Mouse (Mus musculus) left cerebral cortex, postnatal 25 days (tissue): ENCODE data around the gene Loxl3. TPM values are rescaled to one million over a fixed set of nuclear protein-coding genes. Genes with fewer than 3 reads are reported as not detected.

Source experiments
- DNase-seq, 2 experiments: peaks; one replicate each; pipeline ENCODE4 v3.0.0; 2022; ENCODE audit warnings: low spot score in 2 of 2, mixed read lengths in 1 of 2
- intact Hi-C: fragments of 180-260 bp; cut with DNase I; formaldehyde crosslinking; loops from one replicate; pipeline ENCODE4 v1.15.1; 2025
- total RNA-seq, 2 experiments: library from RNA; stranded (reverse); gene quantifications; 2 replicates each; pipeline ENCODE4 v1.2.3; 2021

Loxl3 gene
- total RNA-seq, result 1 to 10 TPM; 1.9 to 2.7 TPM

GRCm38 (mm10) chr6:83033249-83034185 is at the start of gene Loxl3, which contains the start of gene Dok1:
Loxl3 (plus strand) TSS chr6:83034173.
Dok1 (minus strand) TSS chr6:83033471.
- intact Hi-C loops, result no loop called here
- no peak for DNase-seq

GRCm38 (mm10) chr6:82987411-82987971 is 46.5 kb upstream of the Loxl3 start:
- intact Hi-C loops, result no loop called here
- DNase-seq, result no peak

- no peak for DNase-seq
- intact Hi-C loops, result no loop called here
These were observed 40.3 kb upstream of the Loxl3 start for GRCm38 (mm10) chr6:82993696-82994095.

GRCm38 (mm10) chr6:82994372-82994771 is 39.6 kb upstream of the Loxl3 start:
- intact Hi-C loops, result no loop called here
- no peak for DNase-seq

- intact Hi-C loops, result loop anchor here (1.0 to 2.0 kb wide), 4 partner anchors 57 to 162 kb away; partner anchors contain the start of genes Aup1, Ccdc142 and Gm42688
- DNase-seq, result peak; percentile 94 to 97
These were observed 37.1 kb upstream of the Loxl3 start for GRCm38 (mm10) chr6:82996740-82997315.

- DNase-seq, result peak in 1 of 2 experiments; percentile 42
- intact Hi-C loops, result loop anchor here (1.0 to 2.0 kb wide), 2 partner anchors 57 to 161 kb away; partner anchors contain the start of gene Aup1
These were observed 36.4 kb upstream of the Loxl3 start for GRCm38 (mm10) chr6:82997511-82998102.

- DNase-seq, result no peak
- intact Hi-C loops, result no loop called here
These were observed 35.6 kb upstream of the Loxl3 start for GRCm38 (mm10) chr6:82998326-82998725.

- DNase-seq, result no peak
- intact Hi-C loops, result no loop called here
These were observed 34.0 kb upstream of the Loxl3 start for GRCm38 (mm10) chr6:82999986-83000385.

- no peak for DNase-seq
- intact Hi-C loops, result no loop called here
These were observed 30.9 kb upstream of the Loxl3 start for GRCm38 (mm10) chr6:83003082-83003481.

- intact Hi-C loops, result no loop called here
- no peak for DNase-seq
These were observed 30.1 kb upstream of the Loxl3 start for GRCm38 (mm10) chr6:83003850-83004249.

- intact Hi-C loops, result no loop called here
- no peak for DNase-seq
These were observed 29.7 kb upstream of the Loxl3 start for GRCm38 (mm10) chr6:83004309-83004708.

GRCm38 (mm10) chr6:83004872-83005271 is 29.1 kb upstream of the Loxl3 start:
- DNase-seq, result peak; percentile 10 to 37
- intact Hi-C loops, result no loop called here

GRCm38 (mm10) chr6:83005444-83006011 is 28.4 kb upstream of the Loxl3 start:
- intact Hi-C loops, result no loop called here
- DNase-seq, result no peak

- intact Hi-C loops, result no loop called here
- no peak for DNase-seq
These were observed 27.9 kb upstream of the Loxl3 start for GRCm38 (mm10) chr6:83006114-83006513.

GRCm38 (mm10) chr6:83008659-83009058 is 25.3 kb upstream of the Loxl3 start:
- intact Hi-C loops, result no loop called here
- DNase-seq, result no peak

- no peak for DNase-seq
- intact Hi-C loops, result no loop called here
These were observed 24.0 kb upstream of the Loxl3 start for GRCm38 (mm10) chr6:83010010-83010409.

- intact Hi-C loops, result no loop called here
- DNase-seq, result no peak
These were observed 22.7 kb upstream of the Loxl3 start for GRCm38 (mm10) chr6:83011255-83011654.

GRCm38 (mm10) chr6:83011756-83012155 is 22.2 kb upstream of the Loxl3 start:
- DNase-seq, result no peak
- intact Hi-C loops, result no loop called here

- intact Hi-C loops, result no loop called here
- no peak for DNase-seq
These were observed 20.5 kb upstream of the Loxl3 start for GRCm38 (mm10) chr6:83013444-83013843.
